Mouse (Mus musculus) neural tube, embryonic 11.5 days (tissue): ENCODE measurements around the gene Celf1. TPM values are rescaled to one million over a fixed set of nuclear protein-coding genes. Genes with fewer than 3 reads are reported as not detected.
"Not testable (repeated sequence)": the region's sequence is repeated elsewhere in the genome, so short reads cannot be mapped to it uniquely, and the experiment has no call there.

Experiments
- ATAC-seq: fragments of 200-750 bp; cut with Nextera tagmentation; 2 replicates; pipeline ENCODE4 v1.8.0; 2017; ENCODE audit warnings: moderate number of reproducible peaks, mild to moderate bottlenecking, moderate TSS enrichment, moderate library complexity; ENCODE audit not compliant: insufficient read depth, low FRiP score, low TSS enrichment
- DNase-seq: peaks from one replicate; pipeline ENCODE4 v3.0.0-alpha.2; 2015; ENCODE audit warnings: low spot score
- H3K27ac ChIP-seq: fragments of 300-500 bp; sonication (generic); 2 replicates; pipeline ENCODE4 v1.5.1; 2014; ENCODE audit warnings: low read depth, mild to moderate bottlenecking, low read length
- H3K27me3 ChIP-seq: fragments of 300-500 bp; sonication (generic); 2 replicates; pipeline ENCODE4 v1.6.1; 2014; ENCODE audit warnings: mild to moderate bottlenecking, low read length, mixed read lengths; ENCODE audit not compliant: control insufficient read depth, insufficient read depth
- H3K36me3 ChIP-seq: fragments of 300-500 bp; sonication (generic); 2 replicates; pipeline ENCODE4 v1.6.1; 2014; ENCODE audit warnings: mild to moderate bottlenecking, low read length, moderate library complexity, mixed read lengths; ENCODE audit not compliant: control insufficient read depth, insufficient read depth
- H3K4me1 ChIP-seq: fragments of 300-500 bp; sonication (generic); 2 replicates; pipeline ENCODE4 v1.6.1; 2014; ENCODE audit warnings: low read length, mixed read lengths; ENCODE audit not compliant: control insufficient read depth, insufficient read depth
- H3K4me2 ChIP-seq: fragments of 300-500 bp; sonication (generic); 2 replicates; pipeline ENCODE4 v1.6.1; 2014; ENCODE audit warnings: low read depth, mild to moderate bottlenecking, moderate library complexity
- H3K4me3 ChIP-seq: fragments of 300-500 bp; sonication (generic); 2 replicates; pipeline ENCODE4 v1.5.1; 2014; ENCODE audit warnings: low read depth, low read length
- H3K9ac ChIP-seq: fragments of 300-500 bp; sonication (generic); 2 replicates; pipeline ENCODE4 v1.6.1; 2014; ENCODE audit warnings: mild to moderate bottlenecking, low read length
- H3K9me3 ChIP-seq: fragments of 300-500 bp; sonication (generic); 2 replicates; pipeline ENCODE4 v1.6.1; 2016; ENCODE audit warnings: low read length; ENCODE audit not compliant: control insufficient read depth
- WGBS: fragments of 180-500 bp; shearing (Covaris S2); extraction: QIAGEN DNeasy Blood & Tissue Kit; methylation state at CpG from one replicate; pipeline ENCODE4 v1.1.7; 2014; 5-methylcytosine and 5-hydroxymethylcytosine counted together
- polyA plus RNA-seq: library from polyadenylated mRNA; unstranded; fragments of >200 nt; fragmentation: Nextera tagmentation; extraction: Ambion mirVana; gene quantifications from 2 replicates; pipeline ENCODE4 v1.2.1, GENCODE M21; 2014

Celf1 gene
- polyA plus RNA-seq, 1 experiment from 2014 or later: 109 TPM

DNA sequence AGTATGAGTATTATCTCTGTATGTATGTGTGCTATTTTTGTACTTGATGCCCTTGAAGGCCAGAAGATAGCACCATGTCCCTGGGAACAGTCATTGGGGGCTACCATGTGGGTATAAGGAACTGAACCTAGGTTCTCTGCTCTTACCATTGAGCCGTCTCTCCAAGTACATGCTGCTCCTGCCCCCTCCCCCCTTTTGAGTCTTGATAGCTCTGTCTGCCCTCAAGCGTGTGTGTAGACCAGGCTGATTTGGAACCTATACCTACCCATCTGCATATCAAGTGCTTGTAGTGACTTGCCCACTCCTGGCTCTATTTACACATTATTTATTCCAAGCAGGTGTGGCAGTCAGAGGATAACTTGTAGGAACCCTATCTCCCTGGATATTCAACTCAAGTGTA is 36.4 kb downstream of the Celf1 start:
- Histone ChIP-seq H3K4me1 (no peaks in the 10 kb centered on the region), H3K9me3 (no peaks in the 10 kb centered on the region), H3K27ac (no peak overlapping the region), H3K4me3 (no peak overlapping the region), H3K36me3 (no peaks in the 10 kb centered on the region), H3K9ac (no peak overlapping the region), H3K27me3 (no peaks in the 10 kb centered on the region), H3K4me2 (no peak overlapping the region)
- no peak for ATAC-seq
- WGBS: 95% methylated on average over 2 of the region's 2 CpGs
- no peak for DNase-seq

DNA sequence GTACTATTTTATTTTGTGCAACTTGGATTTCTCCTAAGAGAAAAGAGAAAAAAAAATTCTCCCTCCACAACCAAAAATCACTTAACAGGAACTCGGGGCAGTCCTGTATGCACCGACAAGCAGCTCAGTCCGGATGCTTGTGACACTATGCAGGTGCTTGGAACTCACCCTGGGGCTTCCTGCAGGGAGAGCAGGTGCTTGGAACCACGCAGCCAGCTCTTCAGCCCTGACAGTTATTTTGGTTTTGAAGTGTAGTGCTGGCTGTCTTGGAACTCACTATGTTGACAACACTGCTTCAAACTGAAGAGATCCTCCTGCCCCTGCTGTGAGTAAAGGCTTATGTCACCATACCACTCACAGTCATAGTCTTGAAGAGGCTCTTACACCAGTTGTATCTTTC is 37.1 kb downstream of the Celf1 start:
- DNase-seq: no peak
- no peak overlapping the region for H3K4me2 ChIP-seq
- 85% methylated on average over 4 of the region's 4 CpGs for WGBS
- H3K27ac ChIP-seq: no peak overlapping the region
- H3K27me3 ChIP-seq: no peaks in the 10 kb centered on the region
- no peaks in the 10 kb centered on the region for H3K4me1 ChIP-seq
- H3K36me3 ChIP-seq: no peaks in the 10 kb centered on the region
- no peaks in the 10 kb centered on the region for H3K9me3 ChIP-seq
- no peak overlapping the region for H3K9ac ChIP-seq
- ATAC-seq: no peak
- H3K4me3 ChIP-seq: no peak overlapping the region

DNA sequence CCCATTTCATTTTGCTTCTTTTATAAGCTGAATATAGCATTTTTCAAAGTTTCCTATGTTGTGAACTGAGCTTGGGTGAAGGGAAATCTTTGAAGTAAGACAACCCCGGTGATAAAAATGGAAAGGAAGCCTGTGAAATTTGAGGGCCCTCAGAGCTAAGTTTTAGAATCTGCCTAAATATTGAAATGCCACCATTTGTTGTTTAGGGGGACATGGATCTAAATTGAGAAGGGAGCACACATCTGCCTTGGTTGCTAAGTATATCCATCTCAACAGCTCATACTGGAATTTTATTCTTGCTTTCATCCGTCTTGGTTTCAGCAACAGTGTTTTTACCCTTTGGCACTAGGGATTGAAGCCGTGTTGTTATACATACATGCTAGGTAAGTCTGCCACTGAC is 45.9 kb downstream of the Celf1 start:
- ATAC-seq (no peak), DNase-seq (no peak)
- Histone ChIP-seq H3K9ac (no peak overlapping the region), H3K9me3 (no peaks in the 10 kb centered on the region), H3K4me2 (no peak overlapping the region), H3K27me3 (no peaks in the 10 kb centered on the region), H3K27ac (no peak overlapping the region), H3K36me3 (no peaks in the 10 kb centered on the region; the same call in 1 of the 2 replicates), H3K4me3 (no peak overlapping the region), H3K4me1 (no peaks in the 10 kb centered on the region)
- 91% methylated on average over 3 of the region's 3 CpGs for WGBS

DNA sequence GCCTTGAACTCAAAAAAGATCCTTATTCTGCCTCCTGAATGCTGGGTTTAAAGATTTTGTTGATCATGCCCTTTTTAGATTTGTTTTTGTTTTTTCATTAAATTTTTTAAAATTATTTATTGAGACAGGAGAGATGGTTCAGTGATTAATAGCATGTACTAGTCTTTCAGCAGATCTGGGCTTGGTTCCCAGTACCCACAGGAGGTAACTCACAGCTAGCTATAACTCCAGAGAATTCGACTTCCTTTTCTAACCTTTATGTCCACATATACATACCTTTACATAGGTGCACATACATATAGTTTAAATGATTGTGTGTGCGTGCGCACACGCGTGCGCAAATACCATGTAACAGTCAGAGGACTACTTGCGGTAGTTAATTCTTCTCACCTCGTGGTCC is 68.4 kb downstream of the Celf1 start:
- Histone ChIP-seq H3K4me3 (no peak overlapping the region), H3K27ac (no peak overlapping the region), H3K27me3 (no peaks in the 10 kb centered on the region), H3K9ac (no peak overlapping the region), H3K36me3 (peaks cover 18% of the 10 kb centered on the region), H3K9me3 (no peaks in the 10 kb centered on the region), H3K4me1 (no peaks in the 10 kb centered on the region), H3K4me2 (no peak overlapping the region)
- DNase-seq: no peak
- WGBS: 97% methylated on average over 8 of the region's 8 CpGs
- no peak for ATAC-seq

DNA sequence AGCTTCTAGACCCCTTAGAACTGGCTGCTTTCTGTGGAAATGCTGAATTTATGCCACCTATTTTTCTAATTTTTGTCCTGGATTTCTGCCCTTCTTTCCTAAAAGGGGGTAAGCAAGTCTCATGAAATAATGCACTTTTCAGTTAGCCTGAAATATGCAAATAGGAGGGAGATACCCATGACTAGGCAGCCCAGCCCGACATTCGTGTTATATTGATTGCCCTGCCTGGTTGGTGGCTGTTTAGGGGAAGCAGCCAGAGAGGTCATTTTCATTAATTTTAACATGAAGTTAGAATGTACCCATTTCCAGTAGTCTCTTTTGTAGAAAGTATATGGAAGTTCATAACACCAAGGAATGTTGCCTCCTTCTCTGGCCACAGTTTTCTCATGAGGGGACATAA is 73.7 kb downstream of the Celf1 start:
- WGBS: 87% methylated on average over 2 of the region's 2 CpGs
- DNase-seq: no peak
- ATAC-seq: no peak

DNA sequence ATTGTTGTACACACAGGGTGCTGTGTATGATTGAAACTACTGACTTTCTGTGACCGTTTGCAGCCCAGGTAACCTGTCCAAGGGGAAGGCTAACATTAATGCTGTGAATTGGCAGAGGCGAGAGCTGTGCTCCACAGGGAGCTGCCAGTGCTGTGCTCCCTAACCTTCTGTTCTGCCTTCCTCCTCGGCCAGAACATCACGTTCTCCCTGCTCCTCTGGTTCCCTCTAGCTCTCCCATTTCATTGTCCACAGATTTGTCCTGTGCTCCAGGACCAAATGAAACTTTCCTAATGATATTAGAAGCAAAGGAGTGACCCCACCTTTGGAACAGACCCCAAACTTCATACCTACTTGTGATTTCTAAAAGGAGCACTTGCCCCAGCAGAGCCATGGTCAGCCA is 75.2 kb downstream of the Celf1 start:
- ATAC-seq: no peak
- H3K36me3 ChIP-seq: peaks cover 12% of the 10 kb centered on the region

More for the DNA sequence above, 73.7 kb downstream of the Celf1 start:
- no peaks in the 10 kb centered on the region for H3K9me3 ChIP-seq
- H3K36me3 ChIP-seq: peaks cover 7% of the 10 kb centered on the region
- no peak overlapping the region for H3K4me2 ChIP-seq
- no peak overlapping the region for H3K4me3 ChIP-seq
- H3K27ac ChIP-seq: no peak overlapping the region
- H3K27me3 ChIP-seq: no peaks in the 10 kb centered on the region
- no peaks in the 10 kb centered on the region for H3K4me1 ChIP-seq
- no peak overlapping the region for H3K9ac ChIP-seq

DNA sequence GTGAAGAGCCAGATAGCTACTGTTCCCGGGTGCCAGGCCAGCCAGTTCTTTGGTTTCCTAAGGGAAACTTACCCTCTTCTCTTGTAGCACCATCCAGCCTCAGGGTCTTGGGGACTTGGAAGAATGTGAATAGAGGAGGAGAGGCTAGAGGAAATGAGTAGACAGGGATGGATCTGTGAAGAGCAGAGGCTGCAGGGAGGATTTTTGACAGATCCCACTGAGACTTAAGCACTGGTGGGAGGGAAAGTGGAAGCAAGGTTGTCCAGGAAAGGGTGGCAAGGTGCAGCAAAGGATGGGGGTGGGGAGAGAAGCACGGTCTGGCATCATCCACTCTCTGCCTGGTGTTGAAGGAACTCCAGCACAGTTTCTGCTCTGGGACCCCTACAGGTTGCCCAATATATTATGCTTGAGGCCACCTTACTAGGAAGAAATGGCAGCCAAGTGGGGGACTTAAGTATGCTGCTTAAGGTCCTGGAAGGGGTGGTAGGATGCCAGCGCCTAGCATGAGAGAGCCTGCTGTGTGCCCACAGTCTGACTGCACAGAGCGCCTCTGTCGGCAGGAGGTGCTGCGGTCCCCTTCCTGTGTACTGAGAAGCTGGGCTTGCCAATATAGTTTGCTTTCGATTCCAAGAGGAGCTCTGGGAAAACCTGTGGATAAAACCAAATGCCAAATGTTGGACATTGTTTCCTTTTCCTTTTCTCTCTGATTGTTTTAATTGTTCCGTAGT is 78.0 kb downstream of the Celf1 start:
- Histone ChIP-seq H3K27ac (no peak overlapping the region), H3K36me3 (peaks cover 8% of the 10 kb centered on the region)
- no peak for ATAC-seq

More for the DNA sequence above, 75.2 kb downstream of the Celf1 start:
- H3K27me3 ChIP-seq: no peaks in the 10 kb centered on the region
- no peaks in the 10 kb centered on the region for H3K4me1 ChIP-seq
- H3K27ac ChIP-seq: no peak overlapping the region
- H3K4me3 ChIP-seq: no peak overlapping the region
- DNase-seq: no peak
- 72% methylated on average over 4 of the region's 4 CpGs for WGBS
- no peak overlapping the region for H3K4me2 ChIP-seq
- H3K9me3 ChIP-seq: no peaks in the 10 kb centered on the region
- no peak overlapping the region for H3K9ac ChIP-seq

DNA sequence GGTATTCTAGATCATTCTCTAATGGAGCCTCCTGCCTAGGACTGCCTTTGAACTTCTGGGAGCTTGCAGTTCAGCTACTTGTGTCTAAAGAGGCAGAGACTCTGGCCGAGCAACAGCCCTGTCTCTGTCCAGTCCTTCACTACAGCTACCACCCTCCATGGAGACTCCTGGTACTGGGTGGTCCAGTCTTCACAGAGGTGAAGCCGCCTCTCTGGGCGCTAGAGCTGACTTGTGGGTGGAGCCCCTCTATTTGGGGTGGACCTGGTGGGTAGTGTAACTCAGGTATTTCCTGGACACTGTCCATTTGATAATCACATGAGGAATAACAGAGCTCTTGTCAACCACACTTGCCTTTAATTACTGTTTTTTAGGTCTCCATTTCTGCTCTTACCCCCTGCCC is 79.7 kb downstream of the Celf1 start:
- no peaks in the 10 kb centered on the region for H3K4me1 ChIP-seq
- DNase-seq (no peak), ATAC-seq (no peak)
- WGBS: 97% methylated on average over 3 of the region's 3 CpGs
- H3K9me3 ChIP-seq: no peaks in the 10 kb centered on the region
- H3K27me3 ChIP-seq: no peaks in the 10 kb centered on the region
- no peak overlapping the region for H3K4me3 ChIP-seq
- H3K36me3 ChIP-seq: peaks cover 5% of the 10 kb centered on the region
- H3K27ac ChIP-seq: no peak overlapping the region
- no peak overlapping the region for H3K9ac ChIP-seq
- H3K4me2 ChIP-seq: no peak overlapping the region

More for the DNA sequence above, 78.0 kb downstream of the Celf1 start:
- 81% methylated on average over 8 of the region's 8 CpGs for WGBS
- no peaks in the 10 kb centered on the region for H3K4me1 ChIP-seq
- no peaks in the 10 kb centered on the region for H3K27me3 ChIP-seq
- H3K9me3 ChIP-seq: no peaks in the 10 kb centered on the region
- H3K4me2 ChIP-seq: no peak overlapping the region
- no peak overlapping the region for H3K9ac ChIP-seq
- no peak overlapping the region for H3K4me3 ChIP-seq
- DNase-seq: no peak

DNA sequence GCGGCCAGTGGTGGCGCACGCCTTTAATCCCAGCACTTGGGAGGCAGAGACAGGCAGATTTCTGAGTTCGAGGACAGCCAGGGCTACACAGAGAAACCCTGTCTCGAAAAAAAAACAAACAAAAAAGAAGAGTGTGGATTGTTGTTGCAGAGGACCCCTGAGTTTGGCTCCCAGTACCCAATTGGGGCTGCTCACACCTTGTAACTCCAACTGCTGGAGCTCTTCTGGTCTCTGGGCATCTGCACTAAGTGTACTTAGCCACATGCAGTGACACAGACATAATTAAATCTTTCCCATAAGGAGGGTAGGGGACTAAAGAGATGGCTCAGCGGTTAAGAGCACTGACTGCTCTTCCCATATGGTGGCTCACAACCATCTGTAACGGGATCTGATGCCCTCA is 82.1 kb downstream of the Celf1 start:
- ATAC-seq, H3K9me3 ChIP-seq: not testable (repeated sequence)

More for the DNA sequence above, 82.1 kb downstream of the Celf1 start:
- WGBS: 97% methylated on average over 7 of the region's 7 CpGs
- not testable (repeated sequence) for H3K36me3 ChIP-seq, H3K27ac ChIP-seq, H3K4me1 ChIP-seq, H3K4me3 ChIP-seq, H3K4me2 ChIP-seq, DNase-seq, H3K27me3 ChIP-seq, H3K9ac ChIP-seq
